In the genomic region with DNA sequence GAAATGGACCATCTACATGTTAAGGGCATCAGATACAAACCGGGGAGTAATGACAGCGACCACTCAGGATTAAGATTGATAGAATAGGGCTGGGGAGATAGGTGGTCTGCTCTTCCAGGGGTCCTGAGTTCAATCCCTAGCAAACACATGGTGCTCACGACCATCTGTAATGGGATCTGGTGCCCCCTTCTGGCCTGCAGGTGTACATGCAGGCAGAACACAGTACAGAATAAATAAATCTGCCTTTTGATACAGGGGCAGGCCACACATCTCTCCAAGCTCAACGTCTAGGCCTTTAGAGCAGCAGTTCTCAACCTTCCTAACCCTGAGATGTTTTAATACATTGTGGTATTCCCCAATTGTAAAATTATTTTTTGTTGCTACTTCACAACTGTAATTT, we compare ENCODE assay signal across 8 mouse cellular contexts.
A peak's percentile ranks its signal among the peaks of the same experiment; 100 is the strongest.
DNase-seq lines count a peak whose midpoint lies in the region.
"Had no signal": no experiment of that assay in that cellular context is flagged by ENCODE, and none has a peak within 500 bp of the region (broad histone marks: within the 10 kb centered on the region; RNA-seq: fewer than 3 reads in every experiment).

No protein-coding gene starts in this region.

- peak; percentile 61 to 75 for DNase-seq in layer of hippocampus, postnatal 10 days (ENCODE audit: low spot score in 2 of 2)
- no peak for DNase-seq in layer of hippocampus, adult 11-12 months (ENCODE audit: low spot score)
- DNase-seq in CD8-positive naive resting alpha-beta T cell, adult 2 months (ENCODE audit: low read depth in 2 of 2, low spot score in 2 of 2): peak; percentile 37 to 59
- peak; percentile 8 for DNase-seq in Muller cell, postnatal 12 days (ENCODE audit: inconsistent ontology term)
- peak; percentile 70 for DNase-seq in embryo, embryonic 10 days (ENCODE audit: low spot score)
- DNase-seq in limb, embryonic 10.5 days (ENCODE audit: low spot score): peak; percentile 60
- peak; percentile 21 for DNase-seq in skeletal muscle tissue, adult 2 months (ENCODE audit: low read depth, low spot score)

- H3K27ac ChIP-seq in limb, embryonic 10.5 days: no peak overlapping the region
- H3K27ac ChIP-seq: macrophage had no signal

- 32% methylated on average over 4 of the region's 4 CpGs for WGBS in limb, embryonic 10.5 days

- no peaks in the 10 kb centered on the region for H3K9me3 ChIP-seq in limb, embryonic 10.5 days (replicated peaks)

- no peaks in the 10 kb centered on the region for H3K27me3 ChIP-seq in limb, embryonic 10.5 days (ENCODE audit: low read depth, poor library complexity, severe bottlenecking)

- no peaks in the 10 kb centered on the region; the same call in 1 of the 2 replicates for H3K4me1 ChIP-seq in limb, embryonic 10.5 days

- H3K36me3 ChIP-seq in limb, embryonic 10.5 days: no peaks in the 10 kb centered on the region

- no peak overlapping the region for H3K4me3 ChIP-seq in limb, embryonic 10.5 days
